ENCODE assay signal across 28 mouse cellular contexts in the genomic region with DNA sequence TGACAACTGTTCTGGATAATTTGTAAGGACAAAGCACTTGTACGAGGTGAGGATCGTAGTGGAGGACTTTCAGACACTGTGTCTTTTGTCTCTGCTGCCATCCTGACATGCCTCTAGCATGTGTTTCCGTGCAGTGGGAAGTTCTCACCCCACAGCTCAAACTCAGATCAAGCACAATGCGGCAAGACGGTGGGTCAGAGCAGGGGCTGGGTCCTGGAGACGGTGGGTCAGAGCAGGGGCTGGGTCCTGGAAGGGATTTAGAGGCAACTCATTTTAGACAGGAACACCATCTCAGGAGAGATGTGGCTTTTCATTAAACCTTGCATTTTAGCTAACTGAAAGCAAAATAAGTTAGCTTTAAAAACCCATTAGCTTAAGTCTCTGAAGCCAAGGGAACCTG. TPM values are rescaled to one million over a fixed set of nuclear protein-coding genes. Genes with fewer than 3 reads are reported as not detected.
"Had no signal": no experiment of that assay in that cellular context is flagged by ENCODE, and none has a peak within 500 bp of the region (broad histone marks: within the 10 kb centered on the region; RNA-seq: fewer than 3 reads in every experiment).

No protein-coding gene starts in this region.

- H3K36me3 ChIP-seq: heart, embryonic 12.5 days; hindbrain, embryonic 13.5 days; hindbrain, embryonic 15.5 days; kidney, embryonic 15.5 days; limb, embryonic 13.5 days; limb, embryonic 15.5 days; liver, embryonic 12.5 days had no signal

- H3K9me3 ChIP-seq: hindbrain, embryonic 13.5 days; hindbrain, embryonic 15.5 days; kidney, embryonic 15.5 days; limb, embryonic 15.5 days; liver, embryonic 12.5 days had no signal

- H3K9ac ChIP-seq: heart, embryonic 12.5 days; hindbrain, embryonic 13.5 days; hindbrain, embryonic 15.5 days; kidney, embryonic 15.5 days; limb, embryonic 13.5 days; limb, embryonic 15.5 days; liver, embryonic 12.5 days had no signal

- H3K27me3 ChIP-seq: heart, embryonic 12.5 days; hindbrain, embryonic 13.5 days; hindbrain, embryonic 15.5 days; kidney, embryonic 15.5 days; limb, embryonic 13.5 days; limb, embryonic 15.5 days; liver, embryonic 12.5 days had no signal

- H3K4me3 ChIP-seq: gastrocnemius, adult 2 months; heart, embryonic 12.5 days; hindbrain, embryonic 13.5 days; hindbrain, embryonic 15.5 days; kidney, embryonic 15.5 days; limb, embryonic 13.5 days; limb, embryonic 15.5 days; liver, embryonic 12.5 days had no signal

- H3K4me1 ChIP-seq: heart, embryonic 12.5 days; hindbrain, embryonic 13.5 days; hindbrain, embryonic 15.5 days; kidney, embryonic 15.5 days; limb, embryonic 13.5 days; limb, embryonic 15.5 days; liver, embryonic 12.5 days had no signal

- DNase-seq: gastrocnemius, adult 2 months; gastrocnemius, postnatal 10 days; gastrocnemius, postnatal 25 days; heart, postnatal 10 days; heart, postnatal 4 days; kidney, adult 11 months; kidney, adult 2 months; kidney, adult 9 months; kidney, postnatal 14 days; kidney, postnatal 36 days; layer of hippocampus, adult 9-11 months; layer of hippocampus, postnatal 36 days; left cerebral cortex, postnatal 4 days had no signal

- H3K27ac ChIP-seq: gastrocnemius, adult 2 months; hindbrain, embryonic 13.5 days; hindbrain, embryonic 15.5 days; hindbrain, postnatal 0 days; kidney, embryonic 15.5 days; kidney, postnatal 0 days; limb, embryonic 13.5 days; limb, embryonic 15.5 days; liver, embryonic 12.5 days had no signal

RNA-seq across cellular contexts. Expression of gene Trpc7, which starts 52.3 kb away (rescaled TPM):
- total RNA-seq: gastrocnemius, adult 2 months; gastrocnemius, postnatal 10 days; gastrocnemius, postnatal 25 days; gastrocnemius, postnatal 4 days; granulocyte monocyte progenitor cell, adult 5-6 weeks; heart, postnatal 25 days; liver, adult 2 months had no signal
- polyA plus RNA-seq: heart, embryonic 14.5 days; intestine, embryonic 14.5 days; kidney, adult 2 months; liver, adult 2 months; liver, embryonic 12.5 days had no signal
